Mouse (Mus musculus): ENCODE data around the gene Ermard. TPM values are rescaled to one million over a fixed set of nuclear protein-coding genes. Genes with fewer than 3 reads are reported as not detected.

The Ermard gene
- total RNA-seq, 2 experiments from 2014 or later, result 22.9 to 29.4 TPM

DNA sequence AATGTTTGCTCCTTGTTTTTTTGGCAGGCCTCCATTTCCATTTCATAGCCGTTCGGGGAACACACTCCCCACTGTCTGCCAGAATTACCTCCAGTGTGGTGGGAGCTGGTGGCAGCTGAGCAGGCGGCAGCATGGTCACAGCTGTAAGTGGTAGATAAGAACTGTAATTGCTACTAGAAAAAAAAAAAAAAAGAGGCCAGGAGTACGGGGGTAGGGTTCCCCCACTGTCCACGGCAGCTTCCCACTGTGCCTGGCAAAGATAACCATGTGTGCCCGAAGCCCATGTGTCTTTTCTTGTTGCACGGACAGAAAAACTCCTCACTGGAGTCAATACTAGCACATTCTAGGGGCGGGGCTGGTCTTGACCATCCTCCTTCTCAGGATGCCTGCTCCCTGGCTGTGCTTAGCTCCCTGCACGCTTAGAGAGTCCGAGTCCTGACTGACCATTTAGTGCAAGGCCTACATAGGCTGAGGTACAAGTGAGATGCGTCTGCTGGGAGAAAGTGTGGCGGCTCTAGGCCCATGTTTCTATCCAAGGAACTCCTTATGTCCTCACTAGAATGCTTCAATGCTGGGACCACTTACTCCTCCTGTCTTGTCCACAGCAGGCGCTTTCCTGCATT, 43.3 kb downstream of the Ermard start:
- H3K4me3 ChIP-seq, result no peak overlapping the region
- H3K27ac ChIP-seq, result no peak overlapping the region
- no peak for DNase-seq

DNA sequence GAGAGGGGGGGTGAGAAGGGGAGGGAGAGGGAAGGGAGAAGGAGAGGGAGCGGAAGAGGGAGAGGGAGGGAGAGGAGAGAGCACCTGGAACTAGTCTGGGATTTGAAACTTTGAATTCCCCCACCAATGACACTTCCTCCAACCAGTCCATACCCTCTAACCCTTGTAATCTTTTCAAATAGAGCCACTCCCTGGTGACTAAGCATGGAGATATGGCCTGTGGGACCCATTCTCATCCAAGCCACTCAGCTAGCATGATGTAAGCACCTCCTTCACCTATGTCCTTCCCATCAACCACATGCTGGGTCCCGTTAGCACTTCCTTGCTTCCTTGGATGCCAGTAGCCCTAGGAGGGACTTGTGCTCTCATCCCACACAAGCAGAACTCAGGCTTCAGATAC, 44.0 kb downstream of the Ermard start:
- TF ChIP-seq CTCF (IDR thresholded peaks at IDR 0.05), result no peak
- intact Hi-C loops (cut with DNase I), result no loop called here
- no peak for DNase-seq
- Histone ChIP-seq H3K4me3 (no peak overlapping the region), H3K27ac (no peak overlapping the region)

More for the DNA sequence above, 43.3 kb downstream of the Ermard start:
- no peak for TF ChIP-seq CTCF (IDR thresholded peaks at IDR 0.05)
- intact Hi-C loops (cut with DNase I), result no loop called here

DNA sequence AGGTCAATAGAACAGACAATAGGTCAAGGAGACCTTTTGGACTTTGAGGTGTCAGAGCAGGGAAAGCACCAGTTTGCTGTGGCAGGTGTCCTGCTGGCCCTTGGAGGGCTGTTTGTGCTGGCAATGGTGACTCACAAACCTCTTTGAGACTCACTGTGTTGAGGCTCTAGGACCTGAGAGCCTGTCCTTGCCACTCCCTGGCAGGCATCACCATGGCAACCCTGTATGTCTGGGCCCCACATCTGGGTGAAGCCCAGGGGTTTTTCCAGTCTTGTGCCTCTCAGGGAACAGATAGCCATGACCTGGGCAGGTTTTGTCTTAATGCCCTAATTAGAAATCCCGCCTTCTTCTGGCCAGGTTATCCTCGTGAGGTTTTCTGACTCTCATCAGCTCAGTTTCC, 47.2 kb downstream of the Ermard start:
- no peak for TF ChIP-seq CTCF (IDR thresholded peaks at IDR 0.05)
- Histone ChIP-seq H3K4me3 (no peak overlapping the region), H3K27ac (no peak overlapping the region)
- intact Hi-C loops (cut with DNase I), result no loop called here
- no peak for DNase-seq

DNA sequence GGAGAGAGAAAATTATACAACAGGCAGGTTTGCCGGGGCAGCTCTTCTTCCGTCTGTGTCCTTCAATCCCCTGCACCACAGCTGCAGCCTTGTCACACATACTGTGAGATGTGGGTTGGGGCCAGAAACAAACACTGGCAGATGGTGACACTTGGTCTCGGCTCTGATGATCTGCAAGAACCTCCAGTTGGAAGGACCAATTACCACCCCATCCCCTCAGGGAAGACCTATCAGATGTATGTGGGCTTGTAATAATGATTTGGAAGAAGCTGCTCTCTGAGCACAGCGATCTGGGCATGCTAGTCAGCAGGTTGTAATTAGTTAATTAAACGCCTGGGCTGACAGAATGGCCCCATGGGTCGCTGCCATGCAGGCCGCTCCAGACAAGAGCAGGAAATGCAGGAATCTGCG, 47.6 kb downstream of the Ermard start:
- DNase-seq, result no peak
- TF ChIP-seq CTCF (IDR thresholded peaks at IDR 0.05), result no peak
- H3K4me3 ChIP-seq, result no peak overlapping the region
- intact Hi-C loops (cut with DNase I), result no loop called here
- no peak overlapping the region for H3K27ac ChIP-seq

DNA sequence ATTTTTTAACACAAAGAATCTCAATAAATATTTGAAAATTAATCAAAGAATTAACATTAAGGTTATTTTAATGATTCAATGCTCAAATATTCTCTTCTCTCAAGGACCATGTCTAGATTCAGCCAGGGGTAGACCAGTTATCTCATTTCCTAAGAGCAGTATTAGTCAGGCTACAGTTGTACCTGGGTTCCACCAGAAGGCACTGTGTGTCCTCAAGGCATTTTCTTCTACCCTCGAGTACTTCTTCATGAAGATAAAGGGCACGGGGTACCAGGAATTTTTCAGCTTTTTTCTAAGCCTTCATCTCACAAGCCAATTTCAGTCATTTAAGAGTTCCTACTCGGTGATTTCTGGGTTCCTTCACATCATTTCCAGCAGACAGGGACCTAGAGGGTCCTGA, 50.7 kb downstream of the Ermard start:
- intact Hi-C loops (cut with DNase I), result no loop called here
- Histone ChIP-seq H3K27ac (no peak overlapping the region), H3K4me3 (no peak overlapping the region)
- no peak for DNase-seq
- no peak for TF ChIP-seq CTCF (IDR thresholded peaks at IDR 0.05)

DNA sequence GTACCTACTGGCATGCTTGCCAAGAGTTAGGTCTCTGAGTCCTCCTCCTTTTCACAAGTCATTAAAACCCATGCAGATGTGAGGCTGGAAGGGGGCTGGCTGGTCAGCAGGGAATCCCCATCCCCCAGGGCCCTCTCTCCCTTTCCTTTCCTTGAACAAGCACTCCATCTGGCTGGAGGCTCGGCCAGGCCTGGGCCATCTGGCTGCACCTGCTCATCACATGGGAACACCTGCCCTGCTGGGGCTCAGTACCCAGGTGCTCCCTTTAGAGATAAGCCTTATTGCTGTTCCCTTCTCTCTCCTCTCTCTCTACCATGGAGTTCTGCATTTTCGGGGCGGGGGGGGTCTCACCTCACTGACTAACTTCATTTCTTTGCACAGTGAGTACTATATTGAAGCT, 52.5 kb downstream of the Ermard start:
- intact Hi-C loops (cut with DNase I), result no loop called here
- Histone ChIP-seq H3K4me3 (no peak overlapping the region), H3K27ac (no peak overlapping the region)
- TF ChIP-seq CTCF (IDR thresholded peaks at IDR 0.05), result no peak
- DNase-seq, result no peak

DNA sequence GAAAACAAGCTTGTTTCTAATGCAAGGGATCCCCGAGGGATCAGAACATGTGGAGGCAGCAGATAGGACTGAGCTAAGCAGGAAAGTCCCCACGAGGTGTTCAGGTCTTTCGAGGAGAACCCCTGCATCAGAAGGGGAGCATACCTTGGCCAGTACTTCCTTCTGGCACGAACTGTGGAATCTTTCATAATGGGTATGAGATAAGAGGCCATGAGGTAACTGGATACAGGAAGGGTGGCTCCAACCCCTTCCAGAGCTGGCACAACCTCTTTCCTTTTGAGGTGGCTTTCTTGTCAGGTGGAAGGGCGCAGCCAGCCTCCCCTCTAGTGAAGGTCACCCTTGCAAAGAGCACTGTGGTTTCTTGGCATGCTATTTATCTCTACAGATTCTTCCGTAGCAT, 55.8 kb downstream of the Ermard start:
- DNase-seq, result no peak
- no peak for TF ChIP-seq CTCF (IDR thresholded peaks at IDR 0.05)
- no peak overlapping the region for H3K4me3 ChIP-seq
- intact Hi-C loops (cut with DNase I), result no loop called here
- no peak overlapping the region for H3K27ac ChIP-seq

DNA sequence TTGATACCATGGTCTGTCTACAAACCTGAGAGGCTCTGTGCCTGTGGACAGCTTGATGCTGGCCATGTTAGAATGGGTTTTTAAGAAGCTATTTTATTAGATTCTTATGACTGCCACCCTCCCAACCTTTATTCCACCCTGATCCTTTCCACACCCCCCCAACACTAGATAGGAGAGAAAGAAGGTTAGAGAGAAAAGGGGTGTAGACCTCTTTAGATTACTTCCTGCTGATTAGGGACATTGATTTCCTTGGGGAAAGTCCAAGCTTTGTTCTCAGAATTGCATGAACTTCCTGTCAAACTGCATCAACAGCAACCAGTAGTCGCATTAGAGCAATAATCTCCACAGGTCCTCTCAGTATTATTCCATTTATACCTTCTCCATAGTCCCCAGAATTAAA, 57.7 kb downstream of the Ermard start:
- DNase-seq, result no peak
- intact Hi-C loops (cut with DNase I), result no loop called here
- no peak overlapping the region for H3K4me3 ChIP-seq
- TF ChIP-seq CTCF (IDR thresholded peaks at IDR 0.05), result no peak
- no peak overlapping the region for H3K27ac ChIP-seq

DNA sequence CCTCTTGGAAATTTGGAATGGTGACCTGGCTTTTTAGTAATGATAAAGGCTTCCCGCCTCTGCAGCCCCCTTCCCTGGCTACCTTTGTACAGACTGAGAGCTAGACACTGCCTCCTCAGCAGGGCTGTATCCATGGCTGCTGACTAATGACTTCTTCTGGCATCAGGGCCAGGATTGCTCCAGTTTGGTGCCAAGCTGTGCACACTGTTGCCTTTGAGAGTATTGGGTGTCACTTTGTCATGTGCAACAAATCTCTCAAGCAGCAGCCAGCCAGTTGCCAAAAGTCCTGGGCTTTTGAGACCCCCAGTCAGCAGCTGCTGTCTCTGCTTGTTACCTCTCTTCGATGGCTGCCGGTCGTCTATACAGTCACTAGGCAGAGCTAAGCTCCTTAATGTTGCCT, 60.3 kb downstream of the Ermard start:
- Histone ChIP-seq H3K27ac (peak overlapping the region; percentile 48), H3K4me3 (no peak overlapping the region)
- TF ChIP-seq CTCF (IDR thresholded peaks at IDR 0.05), result no peak
- peak; percentile 73 for DNase-seq
- intact Hi-C loops (cut with DNase I), result no loop called here

DNA sequence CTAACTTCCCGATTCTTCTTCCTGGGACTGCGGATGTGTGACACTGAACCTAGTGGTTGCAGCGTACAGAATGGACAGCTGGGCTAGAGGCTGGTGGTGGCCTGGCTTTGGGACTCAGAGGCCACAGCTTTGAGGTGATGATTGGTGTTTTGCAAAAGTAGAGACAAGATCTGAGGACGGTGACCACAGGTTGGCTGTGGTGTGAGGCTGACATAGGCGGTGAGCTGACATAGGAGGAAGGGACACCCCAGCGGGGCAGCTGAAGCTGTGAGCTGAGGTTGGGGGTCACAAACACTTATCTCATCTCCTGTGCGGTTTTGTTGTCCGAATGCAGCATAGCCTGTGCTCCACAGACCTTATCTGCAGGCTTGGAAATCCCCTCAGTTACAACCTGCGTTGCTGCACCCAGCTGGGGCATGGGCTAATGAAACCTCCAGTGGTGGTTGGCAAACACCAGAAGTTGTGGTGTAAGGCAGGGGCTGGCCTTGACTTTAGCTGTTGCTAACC, 66.2 kb downstream of the Ermard start:
- no peak overlapping the region for H3K27ac ChIP-seq
- intact Hi-C loops (cut with DNase I), result no loop called here
- no peak overlapping the region for H3K4me3 ChIP-seq
- DNase-seq, result no peak
- no peak for TF ChIP-seq CTCF (IDR thresholded peaks at IDR 0.05)

DNA sequence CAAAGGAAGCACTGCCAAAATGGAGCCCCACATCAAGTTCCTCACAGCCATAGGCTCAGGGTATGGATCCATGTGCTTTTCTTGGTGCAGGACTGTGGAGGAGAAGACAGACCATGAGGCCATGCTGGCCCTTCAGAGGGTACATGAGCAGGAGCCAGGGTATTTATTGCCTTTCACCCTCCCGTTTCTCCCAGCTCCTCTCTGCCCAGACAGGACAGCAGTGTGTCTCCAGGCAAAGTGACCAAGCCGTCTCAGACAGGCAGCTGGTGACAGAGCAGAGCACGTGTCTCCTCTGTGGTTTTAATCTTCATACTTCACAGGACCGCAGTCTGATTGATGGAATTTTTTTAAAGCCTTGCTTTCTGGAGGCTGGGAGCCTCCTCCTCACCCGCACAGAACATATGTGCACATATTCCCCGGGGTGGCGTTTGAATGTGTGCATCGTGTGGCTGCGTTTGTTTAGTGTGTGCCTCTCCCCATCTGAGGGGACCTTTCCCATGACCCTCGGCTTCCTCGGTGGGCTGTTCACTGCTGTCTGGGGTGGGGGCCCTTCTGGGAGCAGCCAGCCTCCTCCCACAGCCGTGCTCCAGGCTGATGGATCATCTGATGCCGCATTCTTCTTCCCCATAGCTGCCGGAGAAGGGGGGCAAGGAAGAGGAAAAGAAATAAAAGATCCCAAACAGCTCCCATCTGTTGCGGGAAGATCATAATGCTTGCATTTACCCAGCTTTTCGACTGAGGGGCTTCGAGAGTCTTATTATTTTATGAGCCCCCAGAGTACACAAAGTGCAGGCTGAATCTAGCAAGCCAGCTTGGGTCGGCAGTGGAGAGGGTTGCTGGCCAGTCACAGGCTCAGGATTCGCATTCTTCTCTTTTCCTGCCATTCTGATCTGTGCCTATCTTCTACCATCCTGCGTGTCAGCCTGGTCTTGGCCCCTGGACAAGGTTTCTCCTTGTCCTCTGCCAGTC, 67.7 kb downstream of the Ermard start:
- intact Hi-C loops (cut with DNase I), result no loop called here
- TF ChIP-seq CTCF (IDR thresholded peaks at IDR 0.05), result no peak
- no peak overlapping the region for H3K27ac ChIP-seq
- H3K4me3 ChIP-seq, result no peak overlapping the region; the same call in 1 of the 2 replicates
- no peak for DNase-seq

DNA sequence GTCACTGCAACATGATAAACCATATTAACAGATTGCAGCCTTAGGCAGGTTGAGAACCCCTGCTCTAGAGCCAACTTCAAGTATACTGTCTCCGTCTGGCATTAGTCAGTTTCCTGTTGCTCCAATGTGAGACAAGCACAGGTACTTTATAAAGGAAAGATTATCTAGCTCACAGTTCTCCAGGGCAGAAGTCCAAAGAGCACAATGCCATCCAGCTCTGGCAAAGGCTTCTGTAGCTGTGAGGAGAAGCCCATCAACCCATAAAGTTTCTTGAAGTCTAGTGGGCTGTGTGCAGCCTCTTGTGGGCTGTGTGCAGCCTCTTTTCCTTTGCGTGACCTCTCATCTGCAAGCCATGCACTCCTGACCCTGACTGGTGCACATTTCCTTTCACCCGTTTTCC, 74.5 kb downstream of the Ermard start:
- no peak overlapping the region for H3K27ac ChIP-seq
- H3K4me3 ChIP-seq, result no peak overlapping the region
- no peak for DNase-seq
- TF ChIP-seq CTCF (IDR thresholded peaks at IDR 0.05), result no peak
- intact Hi-C loops (cut with DNase I), result no loop called here

DNA sequence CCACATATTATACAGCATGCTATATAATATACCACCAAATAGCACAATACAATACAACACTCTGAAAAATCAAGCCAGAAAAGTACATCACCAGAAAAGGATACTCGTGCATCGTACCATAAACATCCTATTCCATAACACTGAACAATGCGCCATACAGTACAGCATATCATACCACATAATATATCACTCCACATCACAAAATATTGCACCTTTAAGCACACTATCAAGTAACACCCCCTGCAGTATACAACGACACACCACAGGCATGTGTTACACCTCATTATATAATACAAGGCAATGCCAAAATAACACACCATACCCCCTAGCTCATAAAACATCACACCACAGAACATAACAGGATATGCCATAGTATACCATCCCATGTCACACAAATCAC, 79.1 kb downstream of the Ermard start:
- Histone ChIP-seq H3K27ac (no peak overlapping the region), H3K4me3 (no peak overlapping the region)
- no peak for DNase-seq
- intact Hi-C loops (cut with DNase I), result no loop called here
- no peak for TF ChIP-seq CTCF (IDR thresholded peaks at IDR 0.05)

Data from gastrocnemius, adult 2 months (tissue).